Mouse (Mus musculus) layer of hippocampus, adult 11-12 months (tissue): Measurements from ENCODE around the gene Arid3c.

Source experiments
- DNase-seq: peaks from one replicate; pipeline ENCODE4 v3.0.0; 2022; ENCODE audit warnings: low spot score

Arid3c gene

DNA sequence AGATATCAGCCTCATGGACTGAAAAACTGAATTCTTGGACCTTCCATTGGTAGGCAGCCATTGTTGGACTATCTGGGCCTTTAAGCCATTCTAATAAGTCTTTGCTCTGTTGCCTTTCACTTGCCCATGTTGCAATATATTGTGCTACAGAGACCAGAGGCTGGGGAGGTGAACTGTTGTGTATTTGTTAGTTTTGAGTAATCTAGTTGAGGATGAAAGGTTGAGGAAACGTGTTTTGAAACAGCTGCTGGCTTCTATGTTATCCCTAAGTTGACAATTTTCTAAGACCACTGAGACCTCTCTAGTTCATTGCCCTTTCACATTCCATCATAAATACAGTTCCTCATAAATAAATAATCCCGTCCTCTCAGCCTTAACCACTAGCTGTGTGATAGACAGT, 13.2 kb upstream of the Arid3c start:
- DNase-seq = no peak

DNA sequence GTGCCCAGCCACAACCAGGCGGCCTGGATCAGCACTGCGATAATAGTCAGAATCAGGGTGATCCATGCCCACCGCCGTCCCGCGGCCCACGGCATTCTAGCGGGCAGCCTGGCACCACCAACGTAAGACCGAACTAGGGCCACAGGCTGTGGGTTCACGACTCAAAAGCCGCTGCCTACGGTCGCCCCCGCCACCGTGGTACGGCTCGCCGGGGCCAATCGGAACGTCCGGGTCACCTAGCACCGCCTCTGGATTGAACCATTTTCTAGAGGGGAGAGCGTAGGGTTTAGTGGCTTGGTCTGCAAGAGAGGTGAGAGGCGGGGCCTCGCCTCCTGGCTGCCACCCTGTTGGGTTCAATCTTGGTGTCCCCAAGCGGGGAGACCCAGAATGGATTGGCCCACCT, 10.2 kb upstream of the Arid3c start:
- peak; percentile 94 for DNase-seq

- peak; percentile 78 for DNase-seq
These were observed 9.6 kb upstream of the Arid3c start for GRCm38 (mm10) chr4:41740380-41741157.

- DNase-seq = no peak
These were observed 8.3 kb upstream of the Arid3c start for GRCm38 (mm10) chr4:41739260-41739659.

DNA sequence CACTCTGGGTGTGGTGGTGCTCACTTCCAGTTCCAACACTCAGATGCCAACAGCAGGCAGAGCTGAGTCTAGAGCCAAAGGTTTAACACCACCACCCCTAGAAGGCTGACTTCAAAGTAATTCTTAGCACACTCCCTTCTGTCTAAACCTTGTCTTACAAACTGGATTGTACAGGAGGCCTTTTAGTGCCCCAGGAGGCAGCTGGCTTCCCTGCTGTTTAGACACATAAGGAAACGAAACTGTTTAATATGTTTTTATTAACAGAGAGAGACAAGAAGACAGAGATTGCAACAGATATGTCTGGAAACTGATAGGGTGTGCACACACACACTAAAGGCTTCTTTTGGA, 7.3 kb upstream of the Arid3c start:
- DNase-seq = no peak

DNA sequence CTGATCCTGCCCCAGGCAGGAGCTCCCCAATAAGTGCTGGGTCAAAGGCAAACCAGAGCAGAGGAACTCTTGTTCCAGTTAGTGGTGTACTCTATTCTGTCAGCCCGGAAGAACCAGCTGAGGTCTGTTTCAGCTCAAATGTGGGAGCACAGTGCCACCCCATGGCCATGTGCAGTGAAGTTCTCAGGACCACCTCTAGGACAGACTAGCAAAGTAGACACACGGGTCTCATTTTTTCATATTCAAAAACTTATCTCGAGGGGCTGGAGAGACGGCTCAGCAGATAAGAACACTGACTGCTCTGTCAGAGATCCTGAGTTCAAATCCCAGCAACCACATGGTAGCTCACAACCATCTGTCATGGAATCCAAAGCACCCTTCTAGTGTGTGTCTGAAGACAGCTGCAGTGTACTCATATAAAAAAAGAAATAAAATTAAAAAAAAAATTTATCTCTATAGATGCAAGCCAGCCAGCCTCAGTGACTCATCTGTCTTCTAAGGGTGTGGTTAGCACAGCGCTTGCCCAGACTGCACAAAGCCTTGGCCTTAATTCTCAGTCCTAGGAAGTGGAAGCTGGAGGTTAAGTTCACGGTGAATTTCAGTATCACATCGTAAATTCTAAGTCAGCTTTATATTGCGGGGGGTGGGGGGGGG, 6.8 kb upstream of the Arid3c start:
- peak; percentile 82 for DNase-seq

- DNase-seq = no peak
These were observed 3.9 kb downstream of the Arid3c start for GRCm38 (mm10) chr4:41726826-41727621.

- DNase-seq = peak; percentile 95
These were observed 8.0 kb downstream of the Arid3c start, which contains the start of gene Dctn3 for GRCm38 (mm10) chr4:41722918-41723351. Gene Dctn3 (minus strand): TSS chr4:41723170.

GRCm38 (mm10) chr4:41716834-41717233, 14.1 kb downstream of the Arid3c start:
- no peak for DNase-seq

DNA sequence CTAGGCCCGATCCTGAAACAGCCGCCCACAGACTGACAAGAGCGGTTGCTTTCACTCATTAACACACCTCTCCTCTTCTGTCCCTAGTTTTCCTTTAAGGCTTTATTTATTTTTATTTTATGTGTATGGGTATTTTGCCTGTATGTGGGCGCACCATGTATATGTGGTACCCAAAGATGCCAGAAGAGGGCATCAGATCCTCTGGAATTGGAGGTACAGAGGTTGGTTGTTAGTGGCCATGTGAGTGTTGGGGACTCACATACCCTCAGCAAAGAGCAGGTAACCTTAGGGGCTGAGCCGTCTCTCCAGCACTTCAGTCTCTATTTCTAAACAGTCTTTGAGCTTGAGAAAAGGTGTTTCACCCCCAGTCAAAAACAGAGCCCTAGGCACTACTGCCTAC, 15.3 kb downstream of the Arid3c start:
- peak; percentile 70 for DNase-seq

GRCm38 (mm10) chr4:41715082-41715481, 15.9 kb downstream of the Arid3c start:
- DNase-seq = no peak

DNA sequence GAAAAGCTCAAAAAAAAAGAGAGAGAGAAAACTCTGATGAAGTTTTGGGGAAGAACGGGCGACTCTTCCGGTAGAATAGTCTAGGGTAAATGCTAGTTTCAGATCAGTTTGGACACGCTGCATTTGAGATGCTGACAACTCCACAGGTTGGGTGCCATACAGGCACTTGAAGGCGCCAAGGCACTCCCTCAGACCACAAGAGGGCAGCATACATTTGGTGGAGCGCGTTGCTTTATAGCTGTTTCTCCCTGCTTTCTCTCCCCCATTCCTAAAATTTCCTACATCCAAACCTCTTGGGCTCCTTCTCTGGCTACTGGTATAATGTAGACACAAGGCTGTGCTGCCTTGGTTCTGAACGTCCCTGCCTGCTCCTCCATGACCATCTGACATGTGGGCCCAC, 16.7 kb downstream of the Arid3c start:
- DNase-seq = peak; percentile 84

- DNase-seq = peak; percentile 82
These were observed 17.5 kb downstream of the Arid3c start, which contains the start of gene Rpp25l for GRCm38 (mm10) chr4:41713197-41714067. Gene Rpp25l (minus strand): TSS chr4:41713534.

GRCm38 (mm10) chr4:41712421-41713196, 18.3 kb downstream of the Arid3c start:
- no peak for DNase-seq

GRCm38 (mm10) chr4:41711705-41712375, 19.1 kb downstream of the Arid3c start:
- DNase-seq = no peak

DNA sequence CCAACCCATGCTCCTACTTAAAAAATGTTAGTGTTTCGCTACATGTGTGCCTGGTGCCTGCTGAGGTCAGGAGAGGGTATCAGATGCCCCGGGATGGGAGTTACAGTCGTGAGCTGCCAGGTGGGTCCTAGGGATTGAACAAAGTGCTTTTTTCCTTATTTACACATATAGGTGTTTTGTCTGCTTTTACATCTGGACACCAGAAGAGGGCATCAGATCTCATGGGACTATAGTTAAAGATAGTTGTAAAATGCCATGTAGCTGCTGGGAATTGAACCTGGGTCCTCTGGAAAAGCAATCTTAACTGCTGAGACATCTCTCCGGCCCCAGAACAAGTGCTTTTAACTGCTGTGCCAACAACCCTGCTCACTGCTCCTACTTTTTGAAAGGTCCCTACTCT, 20.7 kb downstream of the Arid3c start:
- DNase-seq = no peak

GRCm38 (mm10) chr4:41708192-41708745, 22.7 kb downstream of the Arid3c start:
- DNase-seq = peak; percentile 75

- DNase-seq = peak; percentile 74
These were observed 23.9 kb downstream of the Arid3c start for GRCm38 (mm10) chr4:41707011-41707535.

DNA sequence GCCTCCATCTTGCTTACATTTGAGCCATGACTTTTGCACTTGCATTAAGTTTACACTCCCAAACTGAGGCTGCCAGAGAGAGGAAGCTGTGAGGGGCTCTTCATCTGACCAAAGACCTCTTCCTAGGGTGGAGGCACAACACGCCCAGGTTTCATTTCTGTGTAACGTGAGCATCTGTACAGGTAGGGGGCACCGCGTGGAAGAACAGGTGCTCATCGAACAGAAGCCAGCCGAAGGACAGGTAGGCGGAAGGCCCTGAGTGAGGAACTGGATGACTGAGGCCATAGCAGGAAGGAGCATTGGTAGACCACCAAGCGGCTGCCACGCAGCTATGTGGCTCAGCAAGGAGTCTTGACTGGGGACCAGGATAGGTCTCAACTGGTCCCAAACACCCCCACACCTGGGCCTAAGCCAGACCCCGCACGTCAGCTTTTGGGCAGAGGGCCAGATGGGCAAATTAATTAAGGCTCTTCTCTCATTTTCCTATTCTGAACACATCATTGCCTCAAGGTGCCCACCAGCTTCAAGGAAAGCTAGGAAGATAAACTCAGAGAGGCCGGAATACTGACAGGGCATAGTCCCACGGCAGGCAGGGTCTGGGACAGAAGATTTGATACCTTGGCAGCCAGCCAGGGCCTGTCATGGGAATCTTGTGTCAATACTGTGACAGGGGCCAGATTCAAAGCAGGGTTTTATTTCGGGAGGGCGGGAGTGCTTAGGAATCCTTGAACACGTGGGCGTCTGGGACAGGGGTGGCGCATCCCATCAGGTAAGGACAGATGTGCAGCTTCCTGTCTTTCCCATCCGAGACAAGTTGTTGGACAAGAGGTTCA, 24.8 kb downstream of the Arid3c start:
- DNase-seq = no peak
